Mouse (Mus musculus): ENCODE measurements around the gene Intu. TPM values are rescaled to one million over a fixed set of nuclear protein-coding genes. Genes with fewer than 3 reads are reported as not detected.

The Intu gene
- polyA plus RNA-seq, 1 experiment from 2014 or later, result 2.0 TPM

DNA sequence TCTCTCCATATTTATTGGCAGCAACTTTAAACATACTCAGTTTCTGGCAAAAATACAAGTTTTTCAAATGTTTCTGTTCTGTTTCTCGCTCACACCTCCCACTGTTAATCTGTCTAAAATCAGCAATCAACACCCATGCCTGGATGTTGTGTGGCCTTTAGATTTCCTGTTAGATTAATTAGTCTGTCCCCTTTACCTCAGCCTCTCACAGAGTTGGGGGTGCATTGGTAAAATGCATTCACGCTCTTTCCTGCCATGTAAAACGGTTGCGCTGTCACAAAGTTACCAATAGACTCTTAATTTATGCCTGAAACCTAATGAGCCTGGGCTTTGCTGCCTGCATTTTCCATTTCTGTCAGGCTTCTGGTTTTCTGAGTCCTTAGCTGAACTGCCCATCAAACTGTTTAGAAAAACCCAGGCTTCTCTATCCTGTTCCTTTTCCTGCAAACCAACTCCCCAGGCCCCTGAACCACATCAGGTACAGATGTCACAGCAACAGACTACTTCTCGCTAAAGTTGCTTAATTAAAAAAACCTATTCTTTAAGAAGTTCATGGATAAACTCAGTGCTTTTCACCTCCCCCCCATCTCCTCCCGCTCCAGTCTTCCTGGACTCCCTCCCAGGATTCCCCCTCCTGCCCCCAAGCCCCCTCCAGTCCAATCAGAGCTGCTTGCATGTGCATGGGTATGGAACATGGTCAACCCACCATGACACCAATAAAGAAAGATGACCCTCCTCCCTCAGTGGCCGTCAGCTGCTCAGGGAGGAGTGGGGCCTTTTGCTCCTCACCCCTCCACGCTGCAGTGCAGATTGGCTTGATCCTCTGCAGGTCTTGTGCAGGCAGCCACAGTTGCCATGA, 136.0 kb downstream of the Intu start:
- no peaks in the 10 kb centered on the region for H3K36me3 ChIP-seq
- no peaks in the 10 kb centered on the region for H3K9me3 ChIP-seq (replicated peaks)
- H3K27ac ChIP-seq, result no peak overlapping the region
- ATAC-seq, result no peak
- 76% methylated on average over 8 of the region's 8 CpGs for WGBS (ENCODE audit: insufficient replicate concordance)
- H3K4me3 ChIP-seq, result no peak overlapping the region
- no peaks in the 10 kb centered on the region for H3K27me3 ChIP-seq (replicated peaks)
- peaks cover 12% of the 10 kb centered on the region for H3K4me1 ChIP-seq
- H3K9ac ChIP-seq, result no peak overlapping the region
- no peak overlapping the region for H3K4me2 ChIP-seq

DNA sequence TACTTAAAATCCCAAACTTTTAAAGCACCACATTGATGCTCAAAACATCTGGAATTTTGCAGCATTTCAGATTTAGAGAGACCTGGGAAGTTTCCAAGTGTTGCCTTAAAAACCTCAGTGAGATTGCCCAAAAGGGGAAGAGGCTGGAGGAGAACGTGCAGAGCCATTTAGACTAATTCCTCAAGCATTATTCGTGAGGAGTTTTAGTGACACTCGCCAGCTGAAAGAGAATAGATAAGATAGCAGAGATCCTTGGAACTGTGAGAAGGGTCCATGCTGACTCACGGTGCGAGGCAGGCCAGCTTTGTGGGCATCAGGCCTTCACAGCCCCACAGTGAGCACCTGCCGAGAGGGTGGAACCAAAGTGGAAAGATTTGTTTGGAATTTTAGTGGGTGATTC, 137.8 kb downstream of the Intu start:
- no peak overlapping the region for H3K9ac ChIP-seq
- no peaks in the 10 kb centered on the region for H3K9me3 ChIP-seq (replicated peaks)
- 13% methylated on average over 6 of the region's 6 CpGs for WGBS (ENCODE audit: insufficient replicate concordance)
- H3K27me3 ChIP-seq (replicated peaks), result no peaks in the 10 kb centered on the region
- H3K36me3 ChIP-seq, result no peaks in the 10 kb centered on the region
- no peak overlapping the region for H3K4me3 ChIP-seq
- H3K27ac ChIP-seq, result no peak overlapping the region
- no peak overlapping the region for H3K4me2 ChIP-seq
- peaks cover 12% of the 10 kb centered on the region for H3K4me1 ChIP-seq
- peak; percentile 47; the same call in 1 of the 2 replicates for ATAC-seq

DNA sequence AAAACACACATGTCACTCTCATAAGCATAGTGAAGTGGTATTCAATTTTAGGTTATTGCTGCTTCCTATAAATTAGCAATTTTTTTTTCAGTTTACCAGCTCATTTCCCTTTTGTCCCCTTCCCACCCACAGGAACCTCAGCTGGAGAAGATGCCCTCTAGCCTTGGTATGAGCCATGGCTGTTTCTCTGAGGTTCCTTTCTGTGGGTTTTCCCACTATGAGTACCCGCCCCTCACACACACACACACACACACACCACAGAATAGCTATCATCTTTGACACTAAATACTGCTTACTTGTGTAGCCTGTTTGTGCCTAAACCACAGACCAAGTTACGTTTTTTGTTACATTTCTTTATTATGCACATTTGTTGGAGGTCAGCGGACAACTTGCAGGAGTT, 138.3 kb downstream of the Intu start:
- Histone ChIP-seq H3K4me1 (peaks cover 12% of the 10 kb centered on the region), H3K4me3 (no peak overlapping the region), H3K4me2 (no peak overlapping the region), H3K27me3 (replicated peaks) (no peaks in the 10 kb centered on the region), H3K9ac (no peak overlapping the region), H3K9me3 (replicated peaks) (no peaks in the 10 kb centered on the region), H3K36me3 (no peaks in the 10 kb centered on the region), H3K27ac (no peak overlapping the region)
- WGBS (ENCODE audit: insufficient replicate concordance), result 71% methylated on average over 3 of the region's 3 CpGs
- ATAC-seq, result no peak

DNA sequence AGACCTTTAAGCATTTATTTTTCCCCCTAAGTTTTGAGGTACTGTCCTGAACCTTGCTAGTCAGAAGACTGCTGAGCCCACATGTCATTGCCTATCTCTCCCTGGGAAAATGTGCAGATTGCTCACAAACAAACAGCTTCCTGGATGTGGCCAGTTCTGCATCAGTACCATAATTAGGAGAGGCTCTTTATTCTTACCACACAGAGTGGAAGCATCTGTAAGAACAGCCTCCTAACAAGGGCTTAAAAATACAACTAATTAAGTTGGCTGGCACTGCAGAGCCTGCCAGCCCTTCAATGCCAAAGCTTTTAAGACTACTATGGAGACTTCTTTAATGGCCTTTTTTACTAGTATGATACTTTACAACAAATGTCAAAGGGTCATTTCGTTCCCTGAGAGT, 142.4 kb downstream of the Intu start:
- H3K36me3 ChIP-seq, result no peaks in the 10 kb centered on the region
- no peaks in the 10 kb centered on the region for H3K9me3 ChIP-seq (replicated peaks)
- no peaks in the 10 kb centered on the region for H3K27me3 ChIP-seq (replicated peaks)
- no peak for ATAC-seq
- H3K27ac ChIP-seq, result no peak overlapping the region
- peaks cover 10% of the 10 kb centered on the region for H3K4me1 ChIP-seq
- 62% methylated on average over 1 of the region's 1 CpGs for WGBS (ENCODE audit: insufficient replicate concordance)
- no peak overlapping the region for H3K4me2 ChIP-seq
- H3K4me3 ChIP-seq, result no peak overlapping the region
- H3K9ac ChIP-seq, result no peak overlapping the region

DNA sequence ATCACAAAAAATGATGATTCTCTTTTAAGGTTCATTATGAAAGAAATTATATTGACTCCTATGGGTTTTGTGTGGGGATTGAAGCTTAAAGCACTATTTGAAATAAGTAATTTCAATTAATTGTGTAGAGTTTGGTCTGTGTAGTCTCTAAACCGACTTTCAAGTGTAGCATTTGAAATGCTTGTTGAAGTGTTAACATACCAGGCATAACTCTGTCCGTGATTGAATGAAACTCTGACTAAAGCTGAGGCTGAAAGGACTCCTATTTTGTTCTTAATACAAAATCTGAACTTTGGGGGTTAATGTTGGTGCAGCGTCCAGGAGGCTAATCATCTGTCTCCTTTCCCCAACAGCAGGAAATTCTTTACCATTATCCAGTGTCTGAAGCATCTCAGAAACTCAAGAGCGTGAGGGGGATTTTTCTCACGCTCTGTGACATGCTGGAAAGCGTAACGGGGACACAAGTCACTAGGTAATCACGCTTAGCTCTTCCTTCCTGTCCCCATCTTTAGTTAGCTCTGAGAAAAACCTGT, 143.9 kb downstream of the Intu start:
- no peak overlapping the region for H3K27ac ChIP-seq
- no peaks in the 10 kb centered on the region for H3K36me3 ChIP-seq
- H3K9me3 ChIP-seq (replicated peaks), result no peaks in the 10 kb centered on the region
- 57% methylated on average over 8 of the region's 8 CpGs for WGBS (ENCODE audit: insufficient replicate concordance)
- no peaks in the 10 kb centered on the region for H3K4me1 ChIP-seq
- no peaks in the 10 kb centered on the region for H3K27me3 ChIP-seq (replicated peaks)
- no peak overlapping the region for H3K9ac ChIP-seq
- no peak overlapping the region for H3K4me3 ChIP-seq
- H3K4me2 ChIP-seq, result no peak overlapping the region
- ATAC-seq, result no peak

DNA sequence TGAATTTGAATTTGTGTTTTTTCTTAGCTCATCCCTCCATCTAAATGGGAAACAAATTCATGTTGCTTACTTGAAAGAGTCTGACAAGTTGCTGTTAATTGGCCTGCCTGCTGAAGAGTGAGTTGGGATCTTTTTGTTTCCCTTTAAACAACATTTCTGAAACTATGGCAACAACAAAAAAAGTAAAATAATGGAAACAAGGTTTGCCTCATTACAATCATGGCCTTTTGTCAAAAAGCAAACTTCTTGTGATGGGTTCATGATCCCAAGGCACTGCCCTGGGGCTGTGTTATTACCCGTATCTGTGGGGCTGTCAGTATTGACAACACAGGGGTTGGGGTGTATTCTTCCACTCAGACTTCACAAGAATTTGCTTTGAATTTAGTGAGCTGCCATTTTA, 147.8 kb downstream of the Intu start:
- Histone ChIP-seq H3K27me3 (replicated peaks) (no peaks in the 10 kb centered on the region), H3K4me3 (no peak overlapping the region), H3K9ac (no peak overlapping the region), H3K4me2 (no peak overlapping the region), H3K4me1 (0 out of 2 replicates have a peak, but pooled peaks cover 4% of the 10 kb centered on the region), H3K9me3 (replicated peaks) (no peaks in the 10 kb centered on the region), H3K36me3 (no peaks in the 10 kb centered on the region), H3K27ac (no peak overlapping the region)
- no peak for ATAC-seq
- WGBS (ENCODE audit: insufficient replicate concordance), result 62% methylated on average over 1 of the region's 1 CpGs

DNA sequence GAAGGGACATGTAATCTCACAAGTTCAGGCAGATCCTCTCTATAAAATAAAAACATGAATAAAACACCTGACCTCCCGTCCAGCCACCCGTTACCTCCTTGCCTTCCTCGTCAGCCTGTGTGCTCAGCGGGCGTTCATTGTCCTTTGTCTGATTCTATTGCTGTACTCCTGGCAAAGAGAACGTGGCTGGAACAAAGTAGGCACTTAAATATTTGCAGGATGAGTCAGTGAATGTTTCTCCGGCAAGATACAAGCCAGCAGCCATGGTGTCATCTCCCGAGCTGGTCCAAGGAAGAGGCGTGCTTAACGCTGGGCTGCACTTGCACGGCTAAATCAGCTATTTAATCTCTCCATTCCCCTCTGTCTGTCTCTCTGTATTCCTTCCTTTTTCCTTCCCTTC, 151.3 kb downstream of the Intu start:
- H3K9ac ChIP-seq, result no peak overlapping the region
- no peak for ATAC-seq
- no peaks in the 10 kb centered on the region for H3K9me3 ChIP-seq (replicated peaks)
- no peak overlapping the region for H3K4me2 ChIP-seq
- no peaks in the 10 kb centered on the region for H3K36me3 ChIP-seq
- WGBS (ENCODE audit: insufficient replicate concordance), result 61% methylated on average over 11 of the region's 11 CpGs
- no peaks in the 10 kb centered on the region for H3K27me3 ChIP-seq (replicated peaks)
- H3K27ac ChIP-seq, result no peak overlapping the region
- H3K4me1 ChIP-seq, result 0 out of 2 replicates have a peak, but pooled peaks cover 7% of the 10 kb centered on the region
- no peak overlapping the region for H3K4me3 ChIP-seq

DNA sequence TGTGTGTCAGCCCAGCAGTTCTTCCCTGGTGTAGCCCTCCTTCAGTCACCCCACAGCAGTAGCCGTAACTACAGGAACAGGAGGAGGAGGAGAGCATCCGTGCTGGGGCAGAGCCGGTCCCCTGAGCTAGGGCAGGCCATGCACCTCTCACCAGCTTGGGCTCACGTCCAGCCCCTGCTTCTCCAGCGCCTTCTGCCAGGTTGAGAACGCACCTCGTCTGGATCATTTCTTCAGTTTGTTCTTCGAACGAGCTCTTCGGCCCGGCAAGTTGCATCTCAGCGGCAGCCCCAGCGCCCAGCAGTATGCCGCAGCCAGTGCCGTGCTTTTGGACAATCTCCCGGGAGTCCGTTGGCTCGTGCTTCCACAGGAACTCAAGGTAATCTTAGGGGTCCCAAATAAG, 152.1 kb downstream of the Intu start:
- WGBS (ENCODE audit: insufficient replicate concordance), result 76% methylated on average over 18 of the region's 18 CpGs
- no peak overlapping the region for H3K9ac ChIP-seq
- no peak overlapping the region for H3K4me3 ChIP-seq
- no peak for ATAC-seq
- no peaks in the 10 kb centered on the region for H3K27me3 ChIP-seq (replicated peaks)
- no peaks in the 10 kb centered on the region for H3K36me3 ChIP-seq
- no peak overlapping the region for H3K27ac ChIP-seq
- no peak overlapping the region for H3K4me2 ChIP-seq
- H3K9me3 ChIP-seq (replicated peaks), result no peaks in the 10 kb centered on the region
- H3K4me1 ChIP-seq, result 0 out of 2 replicates have a peak, but pooled peaks cover 7% of the 10 kb centered on the region

DNA sequence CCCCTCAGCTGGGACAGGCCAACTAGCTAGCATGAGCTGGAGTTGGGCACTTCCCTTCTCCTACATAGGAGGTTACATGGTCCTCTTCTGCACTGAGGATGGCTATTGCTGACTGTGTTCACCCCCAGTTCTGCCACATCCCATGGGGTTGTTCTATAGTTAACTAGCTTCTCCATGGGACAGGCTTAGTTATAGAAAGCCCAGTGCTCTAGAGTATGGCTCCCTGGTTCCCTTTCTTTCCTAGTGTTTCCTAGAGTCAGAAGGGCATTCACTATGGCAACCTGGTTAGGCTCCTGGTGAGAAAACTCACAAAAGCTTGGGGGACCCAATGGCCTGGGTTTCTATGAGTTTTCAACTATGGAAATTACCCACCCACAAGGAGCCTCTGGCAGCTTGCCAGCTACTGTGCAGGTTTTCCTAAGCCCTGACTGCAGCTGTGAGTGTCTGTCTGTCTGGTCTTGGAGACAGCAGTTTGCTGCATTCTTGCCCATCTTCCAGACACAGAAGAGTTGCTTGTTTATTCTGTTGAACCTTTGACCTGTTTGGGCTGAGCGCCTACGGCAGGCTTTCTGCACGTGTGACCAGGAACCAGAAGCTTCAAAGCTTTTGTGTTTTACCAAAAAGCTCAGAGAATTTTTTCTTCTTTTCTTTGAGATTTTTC, 154.9 kb downstream of the Intu start:
- Histone ChIP-seq H3K36me3 (no peaks in the 10 kb centered on the region), H3K9ac (no peak overlapping the region), H3K9me3 (replicated peaks) (no peaks in the 10 kb centered on the region), H3K27me3 (replicated peaks) (no peaks in the 10 kb centered on the region), H3K4me1 (0 out of 2 replicates have a peak, but pooled peaks cover 7% of the 10 kb centered on the region), H3K4me2 (no peak overlapping the region), H3K27ac (no peak overlapping the region), H3K4me3 (no peak overlapping the region)
- ATAC-seq, result no peak
- WGBS (ENCODE audit: insufficient replicate concordance), result 66% methylated on average over 3 of the region's 3 CpGs

DNA sequence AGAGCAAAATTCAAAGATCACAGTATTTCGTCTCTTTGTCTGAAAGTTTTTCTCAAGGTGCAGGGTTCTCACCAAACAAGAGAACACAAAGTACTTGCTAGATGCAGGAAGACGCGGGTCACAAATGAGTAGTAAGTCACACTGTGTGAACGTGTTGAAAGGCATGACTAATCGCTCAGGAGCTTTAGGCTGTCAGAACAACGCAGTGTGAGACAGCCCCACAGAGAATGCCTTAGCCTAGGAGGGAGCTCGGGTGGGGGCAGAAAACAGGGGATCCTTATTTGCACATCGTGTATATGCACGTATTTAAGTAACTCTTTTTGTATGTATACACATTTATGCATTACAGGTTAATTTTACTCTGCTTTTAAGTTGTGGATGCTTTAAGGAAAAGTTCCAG, 155.8 kb downstream of the Intu start:
- no peak overlapping the region for H3K27ac ChIP-seq
- no peaks in the 10 kb centered on the region for H3K27me3 ChIP-seq (replicated peaks)
- no peaks in the 10 kb centered on the region for H3K36me3 ChIP-seq
- 59% methylated on average over 9 of the region's 9 CpGs for WGBS (ENCODE audit: insufficient replicate concordance)
- no peak for ATAC-seq
- 0 out of 2 replicates have a peak, but pooled peaks cover 7% of the 10 kb centered on the region for H3K4me1 ChIP-seq
- no peak overlapping the region for H3K4me3 ChIP-seq
- no peak overlapping the region for H3K4me2 ChIP-seq
- H3K9ac ChIP-seq, result no peak overlapping the region
- no peaks in the 10 kb centered on the region for H3K9me3 ChIP-seq (replicated peaks)

DNA sequence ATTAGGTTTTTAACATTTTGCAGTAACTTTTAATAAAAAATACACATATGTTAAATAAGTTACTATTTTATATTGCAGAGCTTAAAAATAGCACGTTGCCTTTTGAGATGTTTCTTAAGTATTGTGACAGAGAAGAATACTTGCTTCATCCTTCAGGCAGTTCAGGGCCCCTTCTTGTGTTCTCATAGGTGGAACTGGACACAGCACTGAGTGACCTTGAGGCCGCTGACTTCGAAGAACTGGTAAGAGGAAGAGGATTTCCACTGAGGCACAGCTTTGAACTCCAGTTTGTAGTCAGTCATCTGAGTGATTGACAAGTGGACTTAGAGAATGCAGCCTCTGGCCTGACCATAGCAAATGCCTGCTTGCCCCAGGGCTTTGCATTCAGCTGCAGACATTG, 156.5 kb downstream of the Intu start:
- H3K4me3 ChIP-seq, result no peak overlapping the region
- no peak for ATAC-seq
- no peaks in the 10 kb centered on the region for H3K9me3 ChIP-seq (replicated peaks)
- H3K27me3 ChIP-seq (replicated peaks), result no peaks in the 10 kb centered on the region
- WGBS (ENCODE audit: insufficient replicate concordance), result 68% methylated on average over 3 of the region's 3 CpGs
- H3K36me3 ChIP-seq, result no peaks in the 10 kb centered on the region
- H3K4me2 ChIP-seq, result no peak overlapping the region
- H3K27ac ChIP-seq, result no peak overlapping the region
- H3K4me1 ChIP-seq, result 0 out of 2 replicates have a peak, but pooled peaks cover 7% of the 10 kb centered on the region
- H3K9ac ChIP-seq, result no peak overlapping the region

DNA sequence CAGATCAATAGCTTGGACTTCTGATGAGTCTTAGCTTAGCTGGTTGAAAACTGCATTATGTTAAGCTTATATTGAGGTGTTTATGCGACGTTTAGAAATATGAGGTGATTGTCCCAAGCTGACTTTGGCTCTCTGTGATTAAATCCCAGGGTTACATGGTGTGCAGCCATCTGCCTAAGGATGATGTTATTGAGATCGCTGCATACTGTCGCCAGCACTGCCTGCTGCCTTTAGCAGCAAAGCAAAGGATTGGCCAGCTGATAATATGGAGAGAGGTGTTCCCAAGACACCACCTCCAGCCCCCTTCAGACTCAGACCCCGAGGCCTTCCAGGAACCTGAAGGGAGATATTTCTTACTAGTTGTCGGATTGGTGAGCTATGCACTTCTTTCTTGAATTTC, 160.5 kb downstream of the Intu start:
- Histone ChIP-seq H3K9ac (no peak overlapping the region), H3K36me3 (no peaks in the 10 kb centered on the region)

More for the DNA sequence above, 160.5 kb downstream of the Intu start:
- peaks cover 6% of the 10 kb centered on the region; the same call in 1 of the 2 replicates for H3K4me1 ChIP-seq
- H3K9me3 ChIP-seq (replicated peaks), result no peaks in the 10 kb centered on the region
- no peaks in the 10 kb centered on the region for H3K27me3 ChIP-seq (replicated peaks)
- ATAC-seq, result no peak
- no peak overlapping the region for H3K27ac ChIP-seq
- no peak overlapping the region for H3K4me3 ChIP-seq
- no peak overlapping the region for H3K4me2 ChIP-seq
- WGBS (ENCODE audit: insufficient replicate concordance), result 70% methylated on average over 6 of the region's 6 CpGs

Data from liver, embryonic 12.5 days (tissue).